Mouse (Mus musculus): ENCODE results near the gene Znrf2.
"Not testable (repeated sequence)": the region's sequence is repeated elsewhere in the genome, so short reads cannot be mapped to it uniquely, and the experiment has no call there.

Znrf2 gene

DNA sequence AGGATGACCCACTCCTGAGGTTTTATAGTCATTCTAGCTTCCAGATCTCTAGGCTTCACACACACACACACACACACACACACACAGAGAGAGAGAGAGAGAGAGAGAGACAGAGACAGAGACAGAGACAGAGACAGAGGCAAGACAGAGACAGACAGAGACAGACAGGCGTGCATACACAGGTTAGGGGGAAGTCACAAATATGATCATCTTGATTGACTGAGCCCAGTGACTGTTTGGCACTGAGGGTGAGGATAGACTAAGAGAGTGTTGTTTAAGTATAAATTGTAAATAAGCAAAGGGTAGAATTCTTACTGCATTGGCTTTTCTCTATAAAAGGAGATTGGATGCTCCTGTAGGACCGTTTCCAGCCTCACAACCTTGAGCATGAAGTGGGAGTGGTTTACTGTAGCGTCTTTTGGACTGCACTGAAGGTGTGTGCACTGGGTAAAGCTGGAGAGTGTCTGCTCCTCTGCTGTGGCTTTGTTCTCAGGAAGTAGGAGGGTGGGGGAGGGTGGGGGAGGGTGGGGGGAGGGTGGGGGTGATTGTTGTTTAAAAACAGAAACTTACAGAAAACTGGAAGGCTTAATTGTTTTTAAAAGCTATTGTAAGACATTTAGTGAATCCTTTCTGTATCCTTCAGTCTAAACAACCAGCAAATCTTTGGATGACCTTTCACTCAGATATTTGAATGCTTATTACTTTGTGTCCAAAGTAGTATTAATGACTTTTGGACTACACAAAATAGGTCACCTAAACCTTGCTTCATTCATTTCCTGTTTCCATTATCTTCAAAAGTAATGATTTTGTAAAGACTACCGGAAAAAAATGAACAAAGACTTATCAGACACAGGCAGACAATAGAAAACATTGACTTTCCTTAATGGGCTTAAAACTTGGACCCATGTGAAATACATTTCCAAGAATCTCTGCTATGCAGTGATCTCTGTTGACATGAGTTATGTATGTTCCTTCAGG is 32.8 kb downstream of the Znrf2 start:
- DNase-seq (ENCODE audit: low spot score) = no peak

DNA sequence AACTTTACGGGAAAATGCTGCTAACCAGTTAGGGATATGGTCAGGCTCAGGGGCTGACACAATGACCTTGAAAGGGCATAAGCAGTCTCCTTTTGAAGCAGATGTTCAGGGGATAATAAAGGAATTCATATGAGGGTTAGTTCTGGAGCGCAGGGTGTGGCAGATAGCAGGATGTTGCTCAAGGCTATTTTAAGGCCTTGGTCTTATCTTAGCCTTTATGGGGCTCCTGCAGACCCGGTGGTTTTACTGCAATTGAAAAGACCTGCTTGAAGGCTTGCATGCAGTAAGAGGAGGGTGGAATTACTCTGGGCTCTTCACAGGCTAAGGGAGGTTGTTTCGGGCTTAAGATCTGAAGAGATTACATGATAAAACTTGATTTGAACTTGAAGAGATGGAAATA is 35.1 kb downstream of the Znrf2 start:
- no peak for DNase-seq (ENCODE audit: low spot score)

DNA sequence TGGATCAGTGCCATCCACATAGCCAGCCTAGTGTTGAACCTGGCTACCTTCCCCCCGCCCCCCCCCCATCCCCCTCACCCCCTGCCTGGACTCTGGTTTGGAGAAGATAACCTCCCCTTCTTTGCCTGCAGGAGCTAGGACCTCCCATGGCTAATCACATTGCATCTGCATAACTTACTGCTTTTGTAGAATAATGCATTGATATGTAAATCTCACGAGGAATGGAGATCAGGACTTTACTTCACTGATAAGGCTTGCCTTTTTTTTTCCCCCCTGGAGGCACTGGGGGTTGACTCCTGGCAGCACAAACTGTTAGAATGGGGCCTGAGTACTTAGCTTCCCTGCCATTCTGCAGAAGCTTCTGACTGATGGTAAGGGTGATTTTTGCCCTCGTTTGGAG is 36.0 kb downstream of the Znrf2 start:
- DNase-seq (ENCODE audit: low spot score) = no peak

DNA sequence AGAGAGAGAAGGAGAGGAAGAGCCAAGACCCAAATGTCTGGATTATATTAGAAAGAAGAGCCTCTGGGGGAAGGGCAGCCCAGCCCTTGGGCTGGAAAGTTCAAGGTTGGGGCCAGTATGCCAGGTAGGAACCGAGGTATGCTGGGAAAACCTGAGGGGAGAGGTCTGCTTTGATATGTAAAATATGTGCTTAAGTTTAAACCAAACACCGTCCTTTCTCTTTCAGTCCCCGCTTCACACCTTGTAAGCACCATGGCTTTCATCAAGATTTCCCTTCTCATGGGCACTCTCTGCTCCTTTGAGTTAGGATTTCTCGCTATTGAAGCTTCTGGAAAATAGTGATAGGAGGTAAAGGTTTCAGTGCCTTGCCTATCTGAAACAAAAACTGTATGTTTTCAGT is 38.1 kb downstream of the Znrf2 start:
- no peak for DNase-seq (ENCODE audit: low spot score)

DNA sequence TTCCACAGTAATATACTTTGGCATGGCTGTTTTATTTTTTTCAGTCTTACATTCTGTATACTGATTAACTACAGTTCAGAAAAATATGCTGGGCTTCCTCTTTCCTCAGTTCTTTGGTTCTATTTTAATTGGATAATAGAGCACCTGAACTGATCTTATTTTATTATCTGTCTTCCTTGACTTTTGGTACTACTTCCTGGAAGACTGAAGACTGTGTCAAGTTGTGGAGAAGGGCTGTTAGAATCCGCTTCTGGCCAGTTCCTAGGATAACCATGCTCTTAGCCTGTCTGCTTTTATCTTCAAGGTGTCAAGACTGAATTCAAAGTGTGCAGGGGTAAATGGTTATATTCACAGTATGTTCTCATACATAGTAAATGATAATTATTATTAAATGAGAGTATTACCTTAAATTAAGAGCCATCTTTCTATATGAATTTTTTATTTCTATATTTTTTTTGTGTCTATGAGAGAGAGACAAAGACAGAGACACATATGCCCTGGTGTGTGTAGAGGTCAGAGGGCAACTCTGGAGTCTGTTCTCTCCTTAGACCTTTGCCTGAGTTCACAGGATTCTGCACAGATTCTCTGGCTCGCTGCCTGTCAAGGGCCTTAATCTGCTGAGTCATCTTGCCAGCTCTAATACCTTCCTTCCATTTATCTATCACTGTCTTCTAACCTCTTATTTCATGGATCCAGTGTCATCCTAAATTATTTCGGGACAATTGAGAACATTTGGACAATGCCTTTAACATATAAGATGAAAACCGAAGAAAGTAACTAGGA is 39.3 kb downstream of the Znrf2 start:
- no peak for DNase-seq (ENCODE audit: low spot score)

DNA sequence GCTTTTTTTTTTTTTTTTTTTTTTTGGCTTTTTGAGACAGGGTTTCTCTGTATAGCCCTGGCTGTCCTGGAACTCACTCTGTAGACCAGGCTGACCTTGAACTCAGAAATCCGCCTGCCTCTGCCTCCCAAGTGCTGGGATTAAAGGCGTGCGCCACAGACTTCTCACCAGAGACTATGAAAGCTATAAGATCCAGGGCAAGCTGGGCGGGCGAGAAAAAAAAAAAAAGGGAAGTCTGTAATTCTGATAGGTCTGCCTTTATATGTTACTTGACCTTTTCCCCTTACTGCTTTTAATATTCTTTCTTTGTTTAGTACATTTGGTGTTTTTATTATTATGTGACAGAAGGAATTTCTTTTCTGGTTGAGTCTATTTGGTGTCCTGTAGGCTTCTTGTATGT is 42.4 kb downstream of the Znrf2 start:
- not testable (repeated sequence) for DNase-seq (ENCODE audit: low spot score)

DNA sequence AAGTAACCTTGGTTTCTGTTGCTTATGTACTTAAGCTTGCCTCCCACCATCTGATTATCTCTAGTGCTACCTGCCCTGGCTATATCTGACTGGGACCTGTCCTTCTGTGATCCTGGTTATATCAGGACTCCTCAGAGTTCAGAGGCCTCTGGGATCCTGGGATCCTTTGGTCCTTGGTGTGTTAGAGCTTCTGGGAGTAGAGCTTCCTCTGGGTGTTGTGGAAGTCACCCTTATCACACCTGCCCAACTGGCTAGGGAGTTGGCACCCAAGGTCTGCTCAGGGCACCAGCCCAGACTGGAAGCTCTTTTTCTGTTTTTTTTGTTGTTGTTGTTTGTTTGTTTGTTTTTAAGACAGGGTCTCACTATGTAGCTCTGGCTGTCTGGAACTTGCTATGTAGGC is 43.5 kb downstream of the Znrf2 start:
- no peak for DNase-seq (ENCODE audit: low spot score)

DNA sequence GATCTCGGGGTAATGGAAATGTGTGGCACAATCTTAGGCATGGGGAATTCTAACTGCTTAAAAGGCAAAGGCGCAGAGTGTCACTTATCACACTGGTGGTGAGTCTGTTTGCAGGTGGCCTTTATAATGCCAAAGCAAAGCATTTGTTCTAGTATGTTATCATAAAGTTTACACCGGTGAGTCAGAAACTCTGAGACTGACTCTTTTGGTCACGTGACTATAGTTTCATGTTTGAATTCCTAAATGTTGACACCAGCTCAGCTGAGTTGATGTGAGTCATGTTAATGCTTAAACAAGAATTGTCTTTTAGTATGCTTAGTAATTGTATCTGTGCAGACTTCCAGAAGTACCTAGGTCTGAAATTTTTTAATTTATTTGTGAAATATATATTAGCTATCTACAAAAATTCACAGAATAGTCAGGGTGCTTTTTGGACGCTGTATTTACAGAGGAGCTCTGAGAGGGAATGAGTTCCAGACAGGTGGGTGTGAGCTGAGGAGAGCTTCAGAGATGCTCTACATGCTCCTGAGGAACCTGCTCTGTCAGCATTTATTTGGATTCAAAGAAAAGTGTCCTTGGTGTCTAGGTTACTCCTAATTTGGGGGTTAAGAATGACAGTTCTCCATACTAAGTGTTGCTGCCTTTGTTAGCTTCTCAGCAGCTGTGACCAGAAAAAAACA is 50.2 kb downstream of the Znrf2 start:
- no peak for DNase-seq (ENCODE audit: low spot score)

DNA sequence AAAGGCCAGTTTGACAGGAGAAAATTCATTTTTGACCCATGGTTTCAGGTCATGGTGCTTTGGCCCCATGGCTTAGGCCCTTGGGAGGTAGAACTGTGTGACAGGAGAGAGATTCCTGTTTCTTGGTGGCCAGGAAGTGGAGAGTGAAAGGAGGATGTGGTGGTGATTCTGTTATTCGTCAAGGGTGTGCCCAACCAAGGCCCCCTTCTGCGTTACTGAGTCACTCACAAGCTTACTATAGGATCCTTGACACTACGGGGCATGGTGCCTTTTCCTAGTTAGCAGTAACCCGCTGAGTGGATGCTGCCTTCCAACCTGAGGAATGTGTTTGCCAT is 50.7 kb downstream of the Znrf2 start:
- DNase-seq (ENCODE audit: low spot score) = no peak

DNA sequence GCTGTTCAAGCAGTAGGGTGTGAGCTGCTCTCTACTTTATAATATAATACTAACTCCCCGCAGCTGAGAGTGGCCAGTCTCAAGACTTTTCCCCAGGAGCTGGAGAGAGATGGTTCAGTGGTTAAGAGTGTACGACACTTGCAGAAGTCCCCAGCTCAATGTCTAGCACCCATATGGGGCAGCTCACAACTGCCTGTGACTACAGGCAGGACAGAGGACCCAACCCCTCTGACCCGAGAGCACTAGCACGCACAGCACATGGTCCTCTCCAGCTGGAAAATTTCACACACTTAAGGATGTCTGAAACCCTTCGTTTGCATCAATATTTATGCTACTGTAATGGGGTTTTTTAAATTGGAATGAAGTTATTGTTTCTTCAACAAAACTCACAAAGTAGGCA is 56.3 kb downstream of the Znrf2 start:
- DNase-seq (ENCODE audit: low spot score) = no peak

DNA sequence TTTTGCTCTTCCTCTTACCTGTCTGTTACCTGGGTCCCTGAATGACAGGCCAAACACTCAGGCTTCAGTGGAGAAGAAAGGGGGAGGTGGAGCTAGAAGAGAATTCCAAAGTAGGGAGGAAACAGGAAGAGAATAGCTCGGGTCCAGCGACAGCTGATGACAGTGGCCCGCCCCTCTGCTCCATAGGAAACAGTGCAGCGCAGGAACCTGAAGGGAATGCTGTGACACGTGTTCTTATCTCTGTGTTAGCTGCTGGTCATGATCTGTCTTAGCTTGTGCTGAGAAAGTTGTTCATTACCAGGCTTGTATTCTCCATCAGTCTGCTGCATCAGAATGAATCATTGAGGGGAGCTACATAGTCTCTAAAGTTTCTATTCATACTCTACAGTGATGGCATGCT is 60.1 kb downstream of the Znrf2 start:
- DNase-seq (ENCODE audit: low spot score) = no peak

DNA sequence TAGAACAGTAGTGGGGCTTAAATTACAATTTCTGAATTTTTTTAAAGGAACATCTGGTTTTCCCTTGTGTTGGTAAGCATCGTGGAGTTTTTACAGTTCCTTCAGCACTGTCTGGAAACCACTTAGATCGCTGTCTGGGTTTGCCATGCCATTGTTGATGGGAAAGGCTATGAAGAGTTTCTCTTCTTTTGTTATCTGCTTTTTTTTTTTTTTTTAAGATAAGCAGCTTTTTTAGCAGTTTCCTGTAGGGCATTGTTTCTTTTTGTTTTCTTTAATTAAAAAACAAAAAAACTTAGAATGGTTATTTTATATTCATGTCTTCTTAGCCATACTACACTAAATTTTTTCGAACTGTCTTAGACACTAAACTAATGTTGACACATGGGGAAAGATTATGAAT is 60.9 kb downstream of the Znrf2 start:
- no peak for DNase-seq (ENCODE audit: low spot score)

DNA sequence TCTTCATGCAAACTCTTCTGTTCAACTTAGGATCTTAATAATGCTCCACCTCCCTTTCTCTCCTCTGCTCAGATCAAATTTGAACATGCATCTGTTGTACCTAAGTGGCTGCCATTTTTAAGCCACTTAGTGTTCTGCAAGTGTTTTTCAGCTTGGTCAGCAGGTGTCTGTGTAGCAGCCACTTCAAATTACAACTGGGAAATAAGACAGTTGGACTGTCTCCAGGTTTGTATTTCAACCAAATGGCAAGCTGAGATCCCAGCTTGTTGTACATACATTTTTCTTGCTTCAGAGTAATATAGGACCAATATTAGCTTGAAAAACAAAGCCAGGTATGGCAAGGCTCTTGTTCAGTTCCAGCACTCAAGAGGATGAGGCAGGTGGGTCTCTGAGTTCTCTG is 61.8 kb downstream of the Znrf2 start:
- DNase-seq (ENCODE audit: low spot score) = no peak

DNA sequence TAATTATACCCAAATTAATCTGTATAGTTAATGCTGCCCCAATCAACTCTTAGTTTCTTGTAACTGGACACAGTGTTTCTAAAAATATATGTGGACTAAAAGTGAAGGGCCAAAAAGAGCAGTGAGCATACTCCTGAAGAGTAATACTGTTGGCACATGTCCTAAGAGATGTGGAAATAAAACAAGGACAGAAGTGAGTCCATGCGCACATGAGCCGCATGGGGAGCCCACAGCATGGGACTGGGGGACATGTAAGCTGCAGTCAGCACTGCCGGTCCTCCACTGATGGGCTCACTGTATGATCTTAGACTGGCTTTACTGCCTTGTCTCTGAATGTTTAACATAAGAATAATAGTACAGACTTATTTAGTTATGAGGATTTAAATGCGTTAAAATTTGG is 63.4 kb downstream of the Znrf2 start:
- DNase-seq (ENCODE audit: low spot score) = no peak

DNA sequence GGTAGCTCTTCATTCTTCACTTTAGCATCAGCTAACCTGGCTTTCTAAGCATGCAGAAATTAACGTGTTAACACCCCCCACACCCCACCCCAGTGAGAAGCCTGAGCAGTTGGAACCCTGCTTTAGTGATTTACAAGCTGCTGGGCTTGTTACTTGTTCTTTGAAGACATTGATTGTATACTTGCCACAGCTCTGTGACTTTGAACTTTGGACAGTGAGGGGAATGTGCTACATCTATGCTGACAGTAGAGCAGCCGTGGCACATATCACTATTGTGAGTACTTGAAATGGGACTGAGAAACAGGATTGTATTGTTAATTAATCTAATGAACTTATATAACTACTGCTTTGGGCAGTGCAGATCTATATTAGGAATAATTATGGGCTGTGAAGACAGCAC is 66.7 kb downstream of the Znrf2 start:
- DNase-seq (ENCODE audit: low spot score) = no peak

DNA sequence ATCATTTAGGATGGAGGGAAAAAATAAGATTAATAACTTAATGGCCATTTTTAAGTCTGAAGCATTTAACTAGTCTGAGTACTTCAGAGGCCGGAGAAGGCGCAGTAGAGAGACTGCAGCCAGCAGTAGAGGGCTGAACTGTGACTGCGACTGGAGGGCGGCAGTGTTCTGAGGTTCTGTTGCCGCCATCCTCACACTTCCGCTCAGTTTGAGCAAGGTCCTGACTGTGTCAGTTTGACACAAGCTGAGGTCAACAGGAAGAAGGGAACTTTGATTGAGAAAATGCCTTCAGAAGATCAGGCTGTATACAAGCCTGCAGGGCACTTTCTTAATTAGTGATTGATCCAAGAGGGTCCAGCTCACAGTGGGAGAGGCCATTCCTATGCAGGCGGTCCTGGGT is 69.5 kb downstream of the Znrf2 start:
- no peak for DNase-seq (ENCODE audit: low spot score)

DNA sequence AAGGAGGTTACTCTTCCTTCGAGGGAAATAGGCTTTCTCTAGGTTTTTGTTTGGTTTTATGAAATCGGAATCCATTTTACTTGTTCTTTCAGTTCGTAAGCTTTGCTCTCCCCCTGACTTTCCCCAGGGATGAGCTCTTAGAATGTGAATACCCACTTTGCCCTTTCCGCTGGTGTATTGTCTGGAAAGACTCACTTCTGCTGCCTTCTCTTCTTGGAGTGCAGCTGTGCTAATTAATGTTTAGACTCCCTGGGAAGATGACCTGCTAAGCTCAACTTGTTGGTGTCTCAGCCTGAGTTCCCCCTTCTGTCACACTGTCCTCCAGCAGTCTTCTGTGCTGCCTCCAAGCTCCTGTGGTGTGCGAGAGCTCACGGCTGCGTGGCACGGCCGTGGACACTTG is 73.5 kb downstream of the Znrf2 start:
- DNase-seq (ENCODE audit: low spot score) = no peak

DNA sequence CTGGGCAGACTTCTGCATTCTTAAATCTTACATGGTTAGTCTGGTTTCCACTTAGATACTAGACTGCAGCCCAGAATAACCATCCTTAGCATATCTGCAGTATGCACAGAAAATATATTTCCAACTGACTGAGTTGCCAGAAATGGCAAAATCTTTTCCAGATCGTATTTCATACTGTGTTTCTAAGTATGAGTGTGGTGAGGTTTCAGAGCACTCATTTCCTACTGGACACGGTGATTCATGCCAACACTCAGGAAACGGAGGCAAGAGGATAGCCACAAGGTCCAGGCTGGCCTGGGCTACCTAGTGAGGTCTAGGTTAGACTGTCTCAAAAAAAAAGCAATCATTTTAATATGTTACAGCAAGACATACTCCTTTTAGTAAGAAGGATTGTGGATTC is 74.7 kb downstream of the Znrf2 start:
- DNase-seq (ENCODE audit: low spot score) = no peak

DNA sequence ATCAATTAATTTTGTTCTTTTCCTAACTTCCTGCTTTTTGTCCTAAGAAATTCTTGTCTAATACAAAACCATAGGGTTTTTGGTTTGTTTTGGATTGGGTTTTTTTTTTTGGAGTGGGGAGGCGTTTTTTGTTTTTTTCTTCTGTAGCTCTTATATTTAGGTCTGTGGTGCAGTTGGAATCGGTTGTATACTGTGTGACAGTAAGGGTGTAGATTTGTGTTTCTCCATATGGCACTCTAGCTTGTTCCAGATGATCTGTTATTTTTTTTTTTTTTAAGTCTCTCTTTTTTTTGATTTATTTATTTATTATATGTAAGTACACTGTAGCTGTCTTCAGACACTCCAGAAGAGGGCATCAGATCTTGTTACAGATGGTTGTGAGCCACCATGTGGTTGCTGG is 83.5 kb downstream of the Znrf2 start:
- no peak for DNase-seq (ENCODE audit: low spot score)

DNA sequence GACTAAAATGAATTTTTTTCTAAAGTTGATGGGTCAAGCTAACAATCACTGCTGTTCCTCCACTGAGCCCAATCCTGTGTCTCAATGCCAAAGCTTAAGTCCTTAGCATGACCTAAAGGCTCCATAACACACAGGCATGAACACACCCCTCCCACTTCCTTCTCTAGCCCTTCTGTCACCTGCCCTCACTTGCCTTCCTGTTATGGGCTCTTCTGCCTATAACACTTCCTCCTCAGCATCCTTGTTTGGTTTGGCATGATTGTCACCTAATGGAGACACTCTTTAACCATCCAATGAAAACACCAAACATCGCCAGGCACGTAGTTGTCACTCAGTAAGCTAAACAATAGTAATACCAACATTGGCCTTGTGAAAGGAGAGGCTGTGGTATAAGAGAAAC is 85.8 kb downstream of the Znrf2 start:
- no peak for DNase-seq (ENCODE audit: low spot score)

DNA sequence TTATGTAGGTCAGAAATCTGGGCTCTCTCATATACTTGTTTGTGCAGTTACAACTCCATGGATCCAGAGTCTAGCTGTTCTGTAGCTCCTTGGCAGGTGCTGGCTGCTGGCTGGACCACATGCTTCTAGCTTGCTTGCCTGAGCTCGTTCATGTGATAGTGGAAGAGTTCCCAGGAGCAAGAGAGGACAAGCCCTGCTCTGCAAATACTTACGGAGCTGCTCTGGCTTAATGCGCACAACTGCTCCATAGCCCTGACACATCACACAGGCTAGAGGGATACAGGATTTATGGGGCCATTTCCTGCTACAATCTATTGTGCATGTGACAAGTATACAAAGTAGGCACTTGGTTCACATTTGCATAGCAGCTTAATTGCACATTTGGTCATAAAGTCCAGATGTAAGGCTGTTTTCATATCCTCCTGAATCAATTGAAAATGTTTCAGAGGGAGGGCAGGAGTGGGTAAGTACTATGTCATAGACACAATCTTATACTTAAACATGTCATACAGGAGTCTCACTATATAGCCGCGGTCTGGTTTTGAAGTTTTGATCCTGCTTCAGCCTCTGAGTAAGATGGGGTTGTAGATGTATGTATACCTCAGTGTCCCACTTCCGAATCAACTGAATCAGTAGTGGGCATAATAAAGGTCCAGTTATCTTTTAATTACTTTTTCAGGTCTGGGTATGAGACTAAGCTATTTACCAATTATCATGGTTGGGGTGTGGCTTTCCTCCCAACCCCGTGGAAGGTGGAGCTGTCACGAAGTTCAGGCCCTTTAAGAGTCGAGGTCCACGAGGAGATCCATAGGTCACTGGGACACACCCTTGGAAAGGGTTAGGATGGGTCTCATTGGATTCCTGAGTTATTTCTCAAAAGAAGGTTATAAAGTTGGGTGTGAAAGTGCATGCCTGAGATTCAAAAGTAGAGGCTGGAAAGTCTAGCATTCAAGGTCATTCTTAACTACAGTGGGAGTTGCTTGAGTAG is 89.6 kb downstream of the Znrf2 start:
- no peak for DNase-seq (ENCODE audit: low spot score)

DNA sequence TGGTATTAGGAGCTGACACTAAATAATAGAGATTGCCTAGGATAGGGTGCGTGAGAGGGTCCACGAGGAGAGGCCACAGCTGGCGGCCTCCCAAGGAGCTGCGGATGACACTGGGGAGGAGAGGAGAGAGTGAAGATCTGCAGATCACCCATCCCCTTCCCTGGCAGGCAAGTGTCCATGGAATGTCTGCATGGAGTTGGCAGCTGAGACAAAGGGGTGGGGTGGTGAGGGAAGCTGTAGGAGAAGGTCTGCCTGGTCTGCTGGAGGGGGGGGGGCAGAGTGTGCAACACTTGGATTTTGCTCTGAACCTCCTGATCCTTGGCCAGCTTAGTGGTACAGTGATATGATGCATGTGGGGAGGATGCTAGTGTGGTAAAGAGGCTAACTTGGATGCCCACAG is 98.3 kb downstream of the Znrf2 start:
- no peak for DNase-seq (ENCODE audit: low spot score)
